Mouse (Mus musculus) erythroblast, embryonic 14.5 days (primary cell): ENCODE results near the gene Chchd6. TPM values are rescaled to one million over a fixed set of nuclear protein-coding genes. Genes with fewer than 3 reads are reported as not detected.

Source experiments
- H3K27me3 ChIP-seq: 2 replicates; pipeline ENCODE4 v1.6.1; 2012; ENCODE audit warnings: inconsistent platforms; ENCODE audit not compliant: control insufficient read depth
- H3K36me3 ChIP-seq: 2 replicates; pipeline ENCODE4 v1.6.1; 2012; ENCODE audit warnings: mild to moderate bottlenecking, inconsistent platforms; ENCODE audit not compliant: control insufficient read depth
- H3K4me1 ChIP-seq: 2 replicates; pipeline ENCODE4 v1.6.1; 2012; ENCODE audit warnings: inconsistent platforms; ENCODE audit not compliant: control insufficient read depth
- H3K4me3 ChIP-seq: replicated peaks from 2 replicates; pipeline ENCODE3; 2012; ENCODE audit warnings: moderate library complexity, mild to moderate bottlenecking, inconsistent platforms
- H3K9me3 ChIP-seq: 2 replicates; pipeline ENCODE4 v1.6.1; 2012; ENCODE audit warnings: low read length, inconsistent platforms, mixed read lengths; ENCODE audit not compliant: control insufficient read depth
- GATA1 ChIP-seq: IDR thresholded peaks from 2 replicates; pipeline ENCODE4 v1.6.1; 2012; ENCODE audit warnings: low read length, inconsistent platforms, mixed read lengths
- TAL1 ChIP-seq: IDR thresholded peaks from 3 replicates; pipeline ENCODE4 v1.6.1; 2012; ENCODE audit warnings: low read length, inconsistent platforms, mixed read lengths
- polyA plus RNA-seq: library from polyadenylated mRNA; stranded (reverse); fragments of >175 nt; gene quantifications from 2 replicates; pipeline ENCODE4 v1.2.3, GENCODE M21; 2012

Chchd6 gene
- polyA plus RNA-seq, 1 experiment = 1.6 TPM

GRCm38 (mm10) chr6:89452976-89453674, 142.3 kb downstream of the Chchd6 start:
- no peak for TF ChIP-seq TAL1
- TF ChIP-seq GATA1 = no peak
- H3K9me3 ChIP-seq = no peaks in the 10 kb centered on the region
- no peaks in the 10 kb centered on the region for H3K36me3 ChIP-seq
- H3K4me3 ChIP-seq = no peak overlapping the region
- H3K27me3 ChIP-seq = no peaks in the 10 kb centered on the region
- peaks cover 34% of the 10 kb centered on the region for H3K4me1 ChIP-seq

DNA sequence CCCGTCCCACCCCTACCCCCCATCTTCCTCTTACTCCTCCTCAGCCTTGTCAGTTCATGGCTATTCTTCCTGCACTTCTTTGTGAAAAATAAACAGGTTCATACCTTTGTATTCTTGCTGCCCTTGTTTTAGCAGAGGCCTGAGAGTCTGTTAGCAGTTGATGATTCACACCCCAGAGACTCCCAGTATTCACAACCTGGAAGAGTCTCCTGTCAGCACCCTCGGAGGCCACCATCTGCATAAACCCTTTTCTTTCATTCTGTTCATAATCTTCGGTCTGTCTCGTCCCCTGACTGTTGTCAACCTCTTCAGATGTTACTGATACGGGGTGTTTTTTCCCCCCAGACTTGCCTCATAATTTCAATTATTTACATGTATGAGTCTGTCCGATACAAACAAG, 143.1 kb downstream of the Chchd6 start:
- Histone ChIP-seq H3K9me3 (no peaks in the 10 kb centered on the region), H3K4me3 (no peak overlapping the region), H3K27me3 (no peaks in the 10 kb centered on the region), H3K36me3 (no peaks in the 10 kb centered on the region), H3K4me1 (peaks cover 30% of the 10 kb centered on the region)
- TF ChIP-seq TAL1 (no peak), GATA1 (no peak)

DNA sequence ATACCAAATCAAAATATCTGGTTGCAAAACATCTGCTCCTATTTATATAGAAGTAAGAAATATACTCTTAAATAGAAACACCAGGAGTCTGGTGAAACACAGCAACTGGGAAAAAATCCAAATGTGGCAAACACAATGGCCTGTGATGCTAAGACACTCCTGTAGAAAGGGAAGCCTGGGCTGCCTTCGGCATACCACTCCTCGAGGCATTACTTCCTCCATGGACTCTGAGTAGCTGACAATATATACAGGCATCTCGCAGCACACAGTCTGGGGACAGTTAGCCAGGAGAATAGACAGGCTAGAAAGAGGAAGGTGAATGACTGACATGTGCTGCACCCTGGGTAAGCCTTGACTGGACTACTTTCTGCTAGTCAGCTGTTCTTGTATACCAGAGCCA, 146.7 kb downstream of the Chchd6 start:
- TF ChIP-seq GATA1 = no peak
- no peak for TF ChIP-seq TAL1

DNA sequence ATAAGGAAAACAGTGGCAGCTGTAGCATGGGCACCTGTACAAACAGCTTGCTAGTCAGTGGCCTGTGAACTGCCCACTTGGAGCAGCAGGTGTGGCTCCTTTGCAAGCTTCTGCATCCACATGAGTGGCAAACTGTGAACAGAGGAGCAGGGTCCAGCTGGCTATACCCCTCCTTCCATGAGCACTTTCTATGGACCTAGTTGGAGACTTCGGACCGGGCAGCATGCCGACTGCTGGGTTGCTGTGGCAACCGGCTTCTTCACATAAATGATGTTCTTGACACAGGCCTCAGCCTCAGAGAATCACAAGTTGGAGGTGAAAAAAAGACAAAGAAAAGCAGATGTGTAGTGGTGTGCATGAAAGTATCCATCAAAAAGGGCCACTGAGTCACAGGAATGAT, 154.8 kb downstream of the Chchd6 start:
- no peaks in the 10 kb centered on the region for H3K4me1 ChIP-seq
- no peak for TF ChIP-seq GATA1
- TF ChIP-seq TAL1 = no peak
- H3K27me3 ChIP-seq = no peaks in the 10 kb centered on the region

More for the DNA sequence above, 146.7 kb downstream of the Chchd6 start:
- Histone ChIP-seq H3K4me1 (no peaks in the 10 kb centered on the region; the same call in 1 of the 2 replicates), H3K27me3 (no peaks in the 10 kb centered on the region), H3K9me3 (no peaks in the 10 kb centered on the region), H3K36me3 (no peaks in the 10 kb centered on the region), H3K4me3 (no peak overlapping the region)

DNA sequence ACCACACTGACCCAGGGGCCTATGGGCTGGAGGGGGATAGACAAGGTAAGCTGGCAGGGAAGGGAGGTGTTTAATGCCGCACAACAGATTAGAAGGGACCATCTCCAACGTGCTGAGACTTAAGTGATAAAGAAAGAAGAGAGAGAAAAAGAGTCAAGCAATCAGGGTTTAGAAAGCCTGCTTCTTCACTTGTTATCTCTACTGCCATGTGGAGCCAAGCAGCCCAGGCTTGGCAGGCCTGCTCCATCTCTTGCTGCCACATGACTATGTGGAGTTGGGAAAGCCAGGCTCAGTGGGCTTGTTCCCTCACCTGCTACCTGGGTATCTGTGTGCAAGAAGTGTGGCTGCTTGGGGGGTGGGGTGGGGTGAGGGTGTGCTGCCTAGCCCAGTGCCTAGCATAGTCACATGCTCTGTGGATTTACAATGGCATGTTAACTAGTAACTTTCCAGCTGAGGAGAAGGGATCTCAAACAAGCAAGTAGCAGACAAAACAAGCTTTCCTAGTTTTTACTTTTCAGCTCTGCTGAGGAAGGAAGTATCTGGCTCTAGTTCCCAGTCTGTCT, 163.5 kb downstream of the Chchd6 start:
- no peaks in the 10 kb centered on the region for H3K9me3 ChIP-seq
- no peaks in the 10 kb centered on the region for H3K36me3 ChIP-seq
- no peaks in the 10 kb centered on the region; the same call in 1 of the 2 replicates for H3K4me1 ChIP-seq
- H3K27me3 ChIP-seq = no peaks in the 10 kb centered on the region
- no peak overlapping the region for H3K4me3 ChIP-seq
- TF ChIP-seq TAL1 = no peak
- TF ChIP-seq GATA1 = no peak

More for the DNA sequence above, 154.8 kb downstream of the Chchd6 start:
- H3K9me3 ChIP-seq = no peaks in the 10 kb centered on the region
- no peaks in the 10 kb centered on the region for H3K36me3 ChIP-seq
- H3K4me3 ChIP-seq = no peak overlapping the region

DNA sequence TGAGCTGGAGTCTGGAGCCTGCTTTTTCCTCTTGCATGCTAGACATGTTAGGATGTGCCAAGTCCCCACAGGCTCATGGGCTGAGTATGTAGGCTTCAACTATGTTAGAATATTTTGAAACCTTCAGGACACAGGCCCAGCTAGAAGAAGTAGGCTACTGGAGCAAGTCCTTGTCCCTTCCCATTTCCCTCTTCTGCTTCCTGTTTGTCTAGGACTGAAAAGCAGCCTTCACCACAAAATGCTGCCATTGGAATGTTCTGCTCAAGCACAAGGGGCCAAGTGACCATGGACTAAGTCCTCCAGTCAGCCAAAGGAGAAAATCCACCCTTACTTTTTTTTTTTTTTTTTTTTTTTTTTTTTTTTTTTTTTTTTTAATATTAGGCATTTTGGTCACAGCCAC, 164.7 kb downstream of the Chchd6 start:
- Histone ChIP-seq H3K9me3 (no peaks in the 10 kb centered on the region), H3K4me3 (no peak overlapping the region), H3K27me3 (no peaks in the 10 kb centered on the region), H3K36me3 (no peaks in the 10 kb centered on the region), H3K4me1 (no peaks in the 10 kb centered on the region; the same call in 1 of the 2 replicates)
- TF ChIP-seq GATA1 (no peak), TAL1 (no peak; the same call in 2 of the 3 replicates)

DNA sequence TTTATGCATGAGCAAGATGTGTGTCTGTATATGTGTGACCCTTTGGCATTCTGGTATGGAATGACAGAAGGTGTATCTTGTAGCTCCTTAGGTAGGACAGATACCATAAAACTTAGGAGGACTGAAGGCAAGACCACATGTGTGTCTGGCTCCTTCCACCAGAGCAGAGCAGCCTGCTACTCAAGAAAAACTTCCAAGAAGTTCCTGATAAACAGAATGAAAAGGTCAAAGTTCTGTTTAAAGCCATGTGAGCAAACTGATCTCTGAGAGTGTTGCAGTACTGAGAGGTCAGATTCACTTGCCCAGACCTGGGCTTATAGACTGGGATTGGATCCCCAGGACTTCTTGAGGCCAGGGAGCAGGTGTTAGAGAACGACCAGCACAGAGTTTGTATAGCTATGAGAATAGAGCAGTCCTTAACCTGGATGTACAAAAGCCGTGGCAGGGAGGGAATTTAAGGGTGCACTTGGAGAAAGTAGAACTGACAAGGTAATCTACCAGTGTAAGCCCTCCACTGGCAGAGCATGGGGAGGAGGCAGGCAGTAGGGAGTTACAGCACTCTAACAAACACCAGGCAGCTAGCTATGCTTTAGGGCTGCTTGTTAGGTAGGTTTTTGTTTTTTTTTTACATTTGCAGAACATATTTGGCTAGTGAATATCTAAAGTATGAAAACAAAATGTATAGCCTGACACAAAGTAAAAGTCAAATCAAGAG, 166.6 kb downstream of the Chchd6 start:
- Histone ChIP-seq H3K4me1 (no peaks in the 10 kb centered on the region; the same call in 1 of the 2 replicates), H3K9me3 (no peaks in the 10 kb centered on the region), H3K4me3 (no peak overlapping the region), H3K36me3 (no peaks in the 10 kb centered on the region), H3K27me3 (no peaks in the 10 kb centered on the region)
- no peak for TF ChIP-seq GATA1
- no peak for TF ChIP-seq TAL1

DNA sequence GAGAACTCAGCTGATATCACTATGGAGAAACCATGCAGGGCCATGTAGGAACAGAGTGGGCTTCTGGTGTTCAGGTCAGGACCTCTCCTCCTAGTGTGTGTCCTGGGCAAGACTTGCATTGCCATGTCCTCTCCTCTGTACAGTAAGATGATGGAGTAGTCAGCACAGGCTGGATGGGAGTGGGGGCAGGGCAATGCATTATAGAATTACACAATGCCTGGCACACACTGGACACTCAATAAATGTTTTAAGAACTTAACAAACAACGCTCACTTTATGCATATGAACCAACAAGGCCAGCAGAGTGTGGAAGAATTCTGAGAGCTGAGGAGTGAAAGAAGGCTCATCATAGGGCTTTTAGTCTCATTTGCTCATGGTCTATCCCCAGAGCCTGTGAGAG, 171.0 kb downstream of the Chchd6 start:
- TF ChIP-seq GATA1 (no peak), TAL1 (no peak)
- H3K9me3 ChIP-seq = no peaks in the 10 kb centered on the region
- no peaks in the 10 kb centered on the region for H3K27me3 ChIP-seq
- H3K4me3 ChIP-seq = no peak overlapping the region
- no peaks in the 10 kb centered on the region for H3K4me1 ChIP-seq
- no peaks in the 10 kb centered on the region for H3K36me3 ChIP-seq

DNA sequence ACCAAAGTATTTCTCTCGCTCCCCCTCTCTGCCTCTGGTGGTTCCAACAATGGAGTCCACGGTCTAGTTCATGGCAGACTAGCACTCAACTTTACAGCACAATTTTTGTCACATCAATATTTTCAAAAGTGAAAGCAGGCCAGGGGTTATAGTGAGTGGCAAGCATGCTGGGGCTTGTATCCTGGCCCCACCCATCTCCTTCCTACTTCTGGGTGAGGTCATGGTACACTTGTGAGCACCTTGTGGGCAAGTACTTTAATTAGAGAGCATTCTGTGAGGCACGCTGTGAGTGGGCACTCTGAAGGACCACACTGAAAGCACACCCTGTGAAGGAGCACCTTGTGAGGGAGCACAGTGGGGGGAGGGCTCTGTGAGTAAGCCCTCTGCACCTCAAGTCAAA, 172.8 kb downstream of the Chchd6 start:
- Histone ChIP-seq H3K36me3 (no peaks in the 10 kb centered on the region), H3K4me1 (no peaks in the 10 kb centered on the region), H3K4me3 (no peak overlapping the region), H3K27me3 (no peaks in the 10 kb centered on the region), H3K9me3 (no peaks in the 10 kb centered on the region)
- no peak for TF ChIP-seq GATA1
- no peak for TF ChIP-seq TAL1
